Mouse (Mus musculus): ENCODE results near the gene Sbno1. TPM values are rescaled to one million over a fixed set of nuclear protein-coding genes. Genes with fewer than 3 reads are reported as not detected.
A peak's percentile ranks its signal among the peaks of the same experiment; 100 is the strongest.
"Not testable (repeated sequence)": the region's sequence is repeated elsewhere in the genome, so short reads cannot be mapped to it uniquely, and the experiment has no call there.

Gene Sbno1
- polyA plus RNA-seq, 3 experiments from 2014 or later: 127 to 199 (median 163) TPM

- ATAC-seq: no peak
These were observed 60.0 kb downstream of the Sbno1 start for GRCm38 (mm10) chr5:124365754-124366153.

GRCm38 (mm10) chr5:124364173-124364918, 61.5 kb downstream of the Sbno1 start:
- no peak for ATAC-seq

GRCm38 (mm10) chr5:124362982-124363381, 62.8 kb downstream of the Sbno1 start, which contains the start of gene Cdk2ap1:
Gene Cdk2ap1, minus strand, starts transcription at chr5:124363082.
- ATAC-seq: not testable (repeated sequence)

- ATAC-seq: peak; percentile 62
These were observed 66.2 kb downstream of the Sbno1 start for GRCm38 (mm10) chr5:124359641-124360040.

- ATAC-seq: no peak
These were observed 69.1 kb downstream of the Sbno1 start for GRCm38 (mm10) chr5:124356695-124357094.

- peak; percentile 9 for ATAC-seq
These were observed 70.3 kb downstream of the Sbno1 start for GRCm38 (mm10) chr5:124355425-124355959.

- peak; percentile 24 for ATAC-seq
These were observed 71.0 kb downstream of the Sbno1 start for GRCm38 (mm10) chr5:124354574-124355424.

- ATAC-seq: peak; percentile 24
These were observed 71.9 kb downstream of the Sbno1 start for GRCm38 (mm10) chr5:124353726-124354547.

GRCm38 (mm10) chr5:124353011-124353725, 72.6 kb downstream of the Sbno1 start:
- peak; percentile 1 for ATAC-seq

GRCm38 (mm10) chr5:124352141-124352920, 73.5 kb downstream of the Sbno1 start:
- ATAC-seq: peak; percentile 57

- no peak for ATAC-seq
These were observed 74.2 kb downstream of the Sbno1 start for GRCm38 (mm10) chr5:124351604-124352003.

- ATAC-seq: no peak
These were observed 74.7 kb downstream of the Sbno1 start for GRCm38 (mm10) chr5:124351111-124351560.

GRCm38 (mm10) chr5:124350350-124350749, 75.5 kb downstream of the Sbno1 start:
- ATAC-seq: no peak

GRCm38 (mm10) chr5:124349196-124349595, 76.6 kb downstream of the Sbno1 start:
- no peak for ATAC-seq

- no peak for ATAC-seq
These were observed 82.9 kb downstream of the Sbno1 start for GRCm38 (mm10) chr5:124342897-124343296.

GRCm38 (mm10) chr5:124341753-124342339, 84.0 kb downstream of the Sbno1 start:
- not testable (repeated sequence) for ATAC-seq

- ATAC-seq: no peak
These were observed 87.0 kb downstream of the Sbno1 start for GRCm38 (mm10) chr5:124338791-124339190.

GRCm38 (mm10) chr5:124337909-124338308, 87.9 kb downstream of the Sbno1 start:
- no peak for ATAC-seq

- no peak for ATAC-seq
These were observed 88.7 kb downstream of the Sbno1 start for GRCm38 (mm10) chr5:124337103-124337502.

- no peak for ATAC-seq
These were observed 91.4 kb downstream of the Sbno1 start for GRCm38 (mm10) chr5:124334392-124334791.
